Mouse (Mus musculus) thymus, adult 2 months (tissue): ENCODE results near the gene Itpr2. TPM values are rescaled to one million over a fixed set of nuclear protein-coding genes. Genes with fewer than 3 reads are reported as not detected.

Source experiments
- DNase-seq: peaks from one replicate; pipeline ENCODE4 v3.0.0; 2021
- H3K27ac ChIP-seq: fragments of 200-500 bp; 2 replicates; pipeline ENCODE4 v1.5.1; 2012; ENCODE audit warnings: low read length, control low read depth; ENCODE audit not compliant: control insufficient read depth, insufficient read depth
- H3K27me3 ChIP-seq: fragments of 200-500 bp; 2 replicates; pipeline ENCODE4 v1.6.1; 2012; ENCODE audit warnings: mild to moderate bottlenecking, low read length, moderate library complexity, mixed read lengths; ENCODE audit not compliant: control insufficient read depth, insufficient read depth
- H3K36me3 ChIP-seq: fragments of 200-500 bp; 2 replicates; pipeline ENCODE4 v1.6.1; 2012; ENCODE audit warnings: mild to moderate bottlenecking, low read length, moderate library complexity; ENCODE audit not compliant: control insufficient read depth, insufficient read depth
- H3K4me1 ChIP-seq: fragments of 200-500 bp; replicated peaks from 2 replicates; pipeline ENCODE4 v1.6.1; 2012; ENCODE audit warnings: low read length; ENCODE audit not compliant: control insufficient read depth, insufficient read depth
- H3K4me3 ChIP-seq: fragments of 200-500 bp; 2 replicates; pipeline ENCODE4 v1.5.1; 2012; ENCODE audit warnings: mild to moderate bottlenecking, low read length, control low read depth, moderate library complexity; ENCODE audit not compliant: control insufficient read depth, insufficient read depth
- CTCF ChIP-seq: fragments of 200-500 bp; IDR thresholded peaks from 2 replicates; pipeline ENCODE4 v1.5.1; 2012; ENCODE audit warnings: mild to moderate bottlenecking, control low read depth, low read length, moderate library complexity, borderline replicate concordance; ENCODE audit not compliant: control insufficient read depth, poor library complexity, insufficient read depth; ENCODE audit errors: extremely low read depth
- POLR2A ChIP-seq: fragments of 200-500 bp; IDR thresholded peaks from 2 replicates; pipeline ENCODE4 v1.6.1; 2012; ENCODE audit warnings: mild to moderate bottlenecking, low read length, control low read depth, moderate library complexity; ENCODE audit not compliant: control insufficient read depth, poor library complexity, insufficient read depth; ENCODE audit errors: extremely low read depth
- WGBS: fragments of 180-500 bp; shearing (Covaris S2); methylation state at CpG from one replicate; pipeline ENCODE4 v1.1.7; 2018; 5-methylcytosine and 5-hydroxymethylcytosine counted together
- polyA plus RNA-seq: library from polyadenylated mRNA; depleted of rRNA; stranded (reverse); fragments of >200 nt; gene quantifications from 2 replicates; pipeline ENCODE4 v1.2.3, GENCODE M21; 2012

The Itpr2 gene
- polyA plus RNA-seq, 1 experiment: 60.3 TPM

DNA sequence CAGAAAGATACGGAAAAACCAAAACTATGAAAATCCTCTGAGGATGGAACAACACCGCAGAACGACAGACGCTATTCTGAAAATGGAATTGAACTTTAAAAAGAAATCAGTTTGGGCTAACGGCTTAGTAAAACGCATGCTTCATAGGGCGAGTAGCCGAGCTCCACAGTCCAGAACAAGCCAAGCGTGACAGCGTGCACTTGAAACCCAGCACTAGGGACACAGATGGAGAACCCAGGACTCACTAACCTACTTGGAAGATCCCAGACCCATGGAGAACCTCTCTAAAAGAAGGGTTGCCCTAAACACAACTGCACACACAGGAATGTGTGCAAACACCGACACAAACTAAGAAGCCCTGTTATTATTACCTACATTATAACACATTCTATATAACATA, 197.9 kb downstream of the Itpr2 start:
- no peak overlapping the region for H3K27ac ChIP-seq
- no peak overlapping the region for H3K4me3 ChIP-seq
- WGBS: 97% methylated on average over 11 of the region's 11 CpGs
- DNase-seq: no peak
- no peaks in the 10 kb centered on the region for H3K27me3 ChIP-seq
- H3K4me1 ChIP-seq: no peaks in the 10 kb centered on the region
- TF ChIP-seq CTCF (no peak), POLR2A (no peak)
- peaks cover 18% of the 10 kb centered on the region for H3K36me3 ChIP-seq

DNA sequence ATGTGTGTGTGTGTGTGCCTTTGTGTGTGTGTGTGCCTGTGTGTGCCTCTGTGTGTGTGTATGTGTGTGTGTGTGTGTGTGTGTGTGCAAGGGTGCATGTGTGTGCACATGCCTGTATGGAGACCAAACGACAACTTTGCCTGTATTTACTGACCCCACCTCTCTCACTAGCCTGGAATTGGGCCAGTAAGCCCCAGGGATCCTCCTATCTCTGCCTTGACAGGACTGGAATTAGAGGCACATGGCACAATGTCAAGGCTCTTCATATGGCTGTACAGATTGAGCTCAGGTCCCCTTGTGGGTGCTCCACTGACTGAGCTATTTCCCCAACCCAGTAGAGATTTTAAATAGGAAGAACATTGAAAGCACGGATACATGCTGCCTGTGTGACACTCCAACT, 198.7 kb downstream of the Itpr2 start:
- no peak overlapping the region for H3K4me3 ChIP-seq
- no peak overlapping the region for H3K27ac ChIP-seq
- no peaks in the 10 kb centered on the region for H3K27me3 ChIP-seq
- peaks cover 17% of the 10 kb centered on the region for H3K36me3 ChIP-seq
- no peak for TF ChIP-seq CTCF
- WGBS: 94% methylated on average over 2 of the region's 2 CpGs
- DNase-seq: no peak
- H3K4me1 ChIP-seq: no peaks in the 10 kb centered on the region

DNA sequence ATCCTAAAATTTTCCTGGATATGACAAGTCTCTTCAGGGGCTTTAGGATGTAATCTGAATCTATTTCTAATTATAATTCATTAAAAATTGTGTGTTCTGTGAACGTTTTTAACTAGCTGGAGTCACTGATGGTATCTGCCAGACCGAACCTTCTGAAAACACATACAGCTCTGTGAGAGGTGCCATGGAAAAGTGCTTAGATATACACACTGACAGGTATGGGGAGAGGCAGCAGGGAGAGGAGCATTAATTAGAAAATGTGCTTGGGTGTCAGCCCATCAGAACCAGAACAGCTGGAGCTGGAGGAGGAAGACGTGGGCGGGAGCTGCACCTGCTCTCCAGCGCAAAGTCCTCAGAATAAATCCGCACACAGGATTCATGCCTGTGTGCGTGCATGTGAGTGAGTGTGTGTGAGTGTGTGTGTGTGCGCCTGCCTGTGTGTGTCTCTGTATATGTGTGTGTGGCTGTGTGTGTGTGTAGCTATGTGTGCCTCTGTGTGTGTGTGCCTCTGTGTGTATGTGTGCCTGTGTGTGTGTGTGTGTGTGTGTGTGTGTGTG, 199.4 kb downstream of the Itpr2 start:
- peaks cover 12% of the 10 kb centered on the region for H3K36me3 ChIP-seq
- H3K4me1 ChIP-seq: no peaks in the 10 kb centered on the region

DNA sequence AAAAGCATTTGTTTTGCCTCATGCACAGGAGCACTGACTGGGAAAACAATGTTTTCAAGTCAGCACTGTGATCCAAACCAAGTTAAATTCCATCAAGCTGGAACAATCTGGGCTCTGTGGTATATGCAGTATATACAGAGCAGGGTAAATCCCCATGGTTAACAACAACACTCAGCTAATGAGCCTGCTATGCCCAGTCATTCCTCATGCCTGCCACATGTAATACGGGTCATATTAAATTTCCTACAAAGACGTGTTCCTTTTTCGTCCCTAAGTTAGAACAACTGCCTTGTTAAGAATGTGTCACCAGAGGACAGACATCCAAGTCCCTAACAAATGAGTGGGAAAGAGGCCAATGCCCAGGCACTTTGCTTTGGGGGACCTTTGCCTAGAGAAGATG, 199.9 kb downstream of the Itpr2 start:
- DNase-seq: no peak
- no peaks in the 10 kb centered on the region for H3K4me1 ChIP-seq
- WGBS: 94% methylated on average over 3 of the region's 3 CpGs
- TF ChIP-seq POLR2A (no peak), CTCF (no peak)
- H3K27ac ChIP-seq: no peak overlapping the region
- H3K4me3 ChIP-seq: no peak overlapping the region
- no peaks in the 10 kb centered on the region for H3K27me3 ChIP-seq
- H3K36me3 ChIP-seq: peaks cover 12% of the 10 kb centered on the region

More for the DNA sequence above, 199.4 kb downstream of the Itpr2 start:
- TF ChIP-seq CTCF (no peak), POLR2A (no peak)
- no peaks in the 10 kb centered on the region for H3K27me3 ChIP-seq
- DNase-seq: no peak
- no peak overlapping the region for H3K27ac ChIP-seq
- no peak overlapping the region for H3K4me3 ChIP-seq
- WGBS: 92% methylated on average over 8 of the region's 8 CpGs

DNA sequence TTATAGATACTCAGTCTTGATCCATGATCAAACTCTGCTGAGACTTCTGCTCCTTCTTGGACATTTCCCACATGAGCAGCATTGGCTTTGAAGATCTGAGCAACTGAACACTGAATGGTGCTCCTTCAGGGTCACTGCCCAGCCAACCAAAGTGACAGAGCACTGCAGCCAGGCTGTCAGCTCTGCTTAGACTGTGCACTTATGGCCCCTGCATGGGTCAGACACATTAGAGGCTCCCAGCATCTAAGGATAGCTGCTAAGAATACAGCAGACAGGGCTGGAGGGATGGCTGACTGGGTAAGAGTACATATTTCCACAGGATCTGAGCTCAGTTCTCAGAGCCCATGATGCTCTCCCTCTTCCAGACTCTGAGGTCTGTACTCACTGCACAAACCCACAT, 201.1 kb downstream of the Itpr2 start:
- H3K4me1 ChIP-seq: no peaks in the 10 kb centered on the region
- peaks cover 12% of the 10 kb centered on the region for H3K36me3 ChIP-seq
- no peak for DNase-seq
- no peak overlapping the region for H3K27ac ChIP-seq
- TF ChIP-seq POLR2A (no peak), CTCF (no peak)
- H3K27me3 ChIP-seq: no peaks in the 10 kb centered on the region
- no peak overlapping the region for H3K4me3 ChIP-seq

DNA sequence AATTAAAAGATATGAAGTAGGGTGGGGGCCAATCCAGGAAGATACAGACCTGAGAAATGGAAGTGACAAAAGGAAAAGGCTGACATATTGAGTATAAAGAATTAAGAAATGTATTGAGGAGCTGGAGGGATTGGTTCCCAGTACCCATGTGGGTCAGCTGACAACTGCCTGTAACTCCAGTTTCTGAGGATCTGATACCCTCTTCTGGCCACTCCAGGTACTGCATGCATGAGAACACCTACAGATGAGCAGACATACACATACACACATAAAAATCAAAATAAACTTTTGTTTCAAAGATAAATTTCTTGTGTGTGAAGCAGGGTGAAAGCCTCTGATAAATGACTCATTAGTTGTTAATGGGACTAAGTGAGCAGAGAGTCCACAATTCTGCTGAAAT, 203.3 kb downstream of the Itpr2 start:
- no peak overlapping the region for H3K27ac ChIP-seq
- no peak overlapping the region for H3K4me3 ChIP-seq
- H3K36me3 ChIP-seq: peaks cover 20% of the 10 kb centered on the region
- TF ChIP-seq CTCF (no peak), POLR2A (no peak)
- peak; percentile 22 for DNase-seq
- no peaks in the 10 kb centered on the region for H3K27me3 ChIP-seq
- H3K4me1 ChIP-seq: no peaks in the 10 kb centered on the region

DNA sequence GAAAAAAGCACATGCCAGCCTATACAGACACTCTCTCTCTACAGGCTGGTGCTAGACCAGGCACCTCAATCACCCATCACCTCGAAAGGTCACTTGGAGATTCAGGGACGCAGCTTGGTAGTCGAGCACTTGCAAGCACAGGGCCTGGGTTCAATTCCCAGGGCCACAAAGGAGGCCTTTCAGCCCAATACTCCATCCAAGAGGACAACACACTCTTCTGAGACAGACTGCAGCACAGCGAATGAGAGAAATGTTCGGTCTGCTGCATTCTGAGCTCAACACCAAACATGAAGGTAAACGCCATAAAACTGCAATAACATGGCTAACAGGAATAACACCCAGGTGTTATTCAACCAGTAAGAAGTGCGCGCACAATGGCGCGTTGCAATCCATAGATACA, 211.0 kb downstream of the Itpr2 start:
- Histone ChIP-seq H3K4me1 (no peaks in the 10 kb centered on the region), H3K36me3 (peaks cover 69% of the 10 kb centered on the region), H3K27ac (no peak overlapping the region), H3K4me3 (no peak overlapping the region), H3K27me3 (no peaks in the 10 kb centered on the region)
- TF ChIP-seq CTCF: no peak
- TF ChIP-seq POLR2A: no peak
- DNase-seq: no peak
- 98% methylated on average over 10 of the region's 10 CpGs for WGBS
